Mouse (Mus musculus) Patski (cell line): ENCODE results near the gene Arid5b. TPM values are rescaled to one million over a fixed set of nuclear protein-coding genes. Genes with fewer than 3 reads are reported as not detected.

Source experiments
- ATAC-seq: fragments of 100-300 bp; one replicate; pipeline ENCODE4 v1.8.0; 2021
- CTCF ChIA-PET: fragments of 350-600 bp; sonication (Branson Sonifier 250); formaldehyde crosslinking; loops from one replicate; lab custom pipeline; 2022; ENCODE audit warnings: inconsistent platforms; lab: Charles Lee
- POLR2A ChIA-PET: fragments of 350-600 bp; sonication (Branson Sonifier 250); formaldehyde crosslinking; loops from one replicate; lab custom pipeline; 2022; ENCODE audit warnings: antibody characterized with exemption, inconsistent platforms; lab: Charles Lee
- DNase-seq: peaks from one replicate; pipeline ENCODE4 v3.0.0-alpha.2; 2011; ENCODE audit warnings: low read depth, low spot score
- H3K27me3 ChIP-seq: fragments of 371-371 bp; one replicate; pipeline ENCODE4 v1.5.1; 2021
- CTCF ChIP-seq: fragments of 100-300 bp; IDR thresholded peaks from one replicate; pipeline ENCODE4 v1.5.1; 2021
- in situ Hi-C: fragments of 300-500 bp; cut with MboI; formaldehyde crosslinking; loops from 3 replicates; pipeline ENCODE4 v1.11.1; 2018; ENCODE audit warnings: low pct_unique_long_range_greater_than_20kb, mixed read lengths
- polyA plus RNA-seq: library from polyadenylated mRNA; unstranded; gene quantifications from one replicate; pipeline ENCODE4 v1.2.3, GENCODE M21; 2021

Arid5b gene
- polyA plus RNA-seq, 1 experiment from 2014 or later, result 70.3 TPM

DNA sequence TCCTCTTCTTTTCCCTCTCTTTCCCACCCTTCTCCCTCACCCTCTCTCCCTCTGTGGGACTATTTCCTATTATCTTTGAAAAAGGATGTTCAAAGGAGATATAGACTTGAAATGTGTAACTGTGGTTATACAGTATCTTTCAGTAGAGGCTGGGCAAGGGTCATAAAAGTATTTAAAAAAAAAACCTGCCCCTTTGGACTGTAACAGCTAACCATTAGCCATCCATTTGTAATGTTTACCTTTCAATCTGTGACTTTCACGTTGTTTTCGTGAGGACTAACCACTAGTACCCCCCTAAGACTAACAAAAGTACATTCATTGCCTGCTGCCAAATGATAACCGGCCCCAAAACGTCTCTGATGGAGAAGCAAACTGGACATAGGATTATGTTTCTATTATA, 59.9 kb downstream of the Arid5b start:
- no peak for TF ChIP-seq CTCF
- no peaks in the 10 kb centered on the region for H3K27me3 ChIP-seq
- no peak for ATAC-seq
- POLR2A ChIA-PET, result no interaction called here
- DNase-seq, result no peak
- in situ Hi-C loops, result no loop called here
- CTCF ChIA-PET, result no interaction called here

DNA sequence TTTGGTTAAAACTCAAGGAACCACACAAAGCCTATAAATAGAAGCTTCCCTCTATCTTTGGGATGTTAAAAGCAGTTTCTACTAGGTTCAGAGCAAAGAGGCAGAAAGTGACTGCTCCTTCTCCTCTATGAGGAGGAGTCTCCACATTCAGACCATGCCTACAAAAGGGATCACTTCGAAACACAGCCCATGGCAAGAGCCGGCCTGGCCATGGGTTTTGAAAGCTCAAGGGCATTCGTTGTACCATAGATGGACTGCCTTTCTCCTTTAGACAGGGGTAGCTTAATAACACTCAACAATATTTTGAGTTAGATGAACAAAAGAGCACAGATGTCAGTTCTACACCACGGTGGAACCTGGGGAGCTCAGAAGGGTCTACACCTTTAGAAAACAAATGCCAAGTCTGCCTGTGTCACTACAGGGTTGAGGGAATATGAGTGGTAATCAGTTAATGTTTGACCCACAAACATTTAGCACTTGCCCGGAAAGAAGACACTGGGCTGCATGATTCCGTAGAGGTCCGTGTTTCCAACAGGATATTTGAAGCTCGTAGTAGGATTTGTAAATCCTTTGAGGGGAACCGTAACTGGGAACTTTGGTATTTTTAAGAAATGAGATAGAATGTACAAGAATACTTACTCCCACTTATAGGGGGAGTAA, 63.6 kb downstream of the Arid5b start:
- DNase-seq, result no peak
- no peaks in the 10 kb centered on the region for H3K27me3 ChIP-seq
- CTCF ChIA-PET, result no interaction called here
- in situ Hi-C loops, result no loop called here
- no peak for ATAC-seq
- no peak for TF ChIP-seq CTCF
- POLR2A ChIA-PET, result interaction anchor here (0.6 to 0.8 kb wide), 2 partner anchors 12 to 39 kb away, joined by 3 read pairs; no protein-coding TSS in a partner anchor

DNA sequence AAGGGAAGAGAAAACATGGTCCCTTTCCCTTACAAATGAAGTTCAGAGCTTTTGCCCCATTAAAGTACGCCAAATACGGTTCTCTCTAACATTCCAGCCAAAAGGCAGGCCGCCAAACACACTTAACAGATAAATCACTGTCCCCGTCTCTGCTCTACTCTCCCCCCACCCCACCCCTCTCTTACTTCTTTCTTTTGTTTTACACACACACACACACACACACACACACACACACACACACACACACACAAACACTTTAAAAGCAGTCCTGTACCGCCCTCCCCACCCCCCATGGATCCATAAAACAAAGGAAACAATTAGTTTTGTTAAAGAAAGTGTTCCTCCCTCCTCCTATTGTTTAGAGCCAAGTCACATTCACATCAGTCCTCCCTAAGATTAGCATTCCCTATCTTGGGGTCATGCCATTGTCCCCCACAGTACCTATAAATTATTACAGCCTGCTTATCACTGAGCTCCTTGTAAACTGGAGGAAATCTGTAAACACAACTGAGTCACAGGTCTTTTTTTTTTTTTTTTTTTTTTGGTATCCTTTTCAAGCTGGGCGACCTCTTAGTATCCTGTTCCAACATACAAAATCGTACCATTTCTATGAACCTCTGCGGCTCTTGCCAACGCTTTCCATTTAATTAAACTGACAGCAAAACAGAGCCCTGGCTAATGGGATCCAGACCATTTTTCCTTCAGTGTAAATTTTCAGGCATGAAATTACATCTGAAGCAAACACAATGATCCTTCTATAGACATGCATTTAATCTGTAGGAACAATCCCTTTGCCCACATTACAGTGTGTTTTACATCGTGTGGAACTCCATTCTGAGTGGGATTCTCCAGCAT, 66.3 kb downstream of the Arid5b start:
- ATAC-seq, result no peak
- no peak for TF ChIP-seq CTCF
- no peaks in the 10 kb centered on the region for H3K27me3 ChIP-seq
- ChIA-PET CTCF (interaction anchor here (1.5 to 1.9 kb wide), 2 partner anchors 9 to 25 kb away, joined by 3 to 5 read pairs; no protein-coding TSS in a partner anchor), POLR2A (interaction anchor here (0.7 kb wide), 1 partner anchor 37 kb away, joined by 4 read pairs; no protein-coding TSS in a partner anchor)
- in situ Hi-C loops, result no loop called here
- no peak for DNase-seq

GRCm38 (mm10) chr10:68211514-68211913, 67.0 kb downstream of the Arid5b start:
- in situ Hi-C loops, result no loop called here
- no peaks in the 10 kb centered on the region for H3K27me3 ChIP-seq
- ChIA-PET CTCF (interaction anchor here (1.1 to 1.9 kb wide), 3 partner anchors 8 to 65 kb away, joined by 3 to 5 read pairs (median 3); no protein-coding TSS in a partner anchor), POLR2A (interaction anchor here (0.6 to 0.7 kb wide), 2 partner anchors 37 to 71 kb away, joined by 3 to 4 read pairs; no protein-coding TSS in a partner anchor)
- ATAC-seq (no peak), DNase-seq (no peak)
- TF ChIP-seq CTCF, result no peak

- DNase-seq (no peak), ATAC-seq (no peak)
- ChIA-PET CTCF (no interaction called here), POLR2A (no interaction called here)
- in situ Hi-C loops, result no loop called here
- no peak for TF ChIP-seq CTCF
- H3K27me3 ChIP-seq, result no peaks in the 10 kb centered on the region
Measured at GRCm38 (mm10) chr10:68210025-68210642, 68.4 kb downstream of the Arid5b start.

GRCm38 (mm10) chr10:68208670-68209065, 69.9 kb downstream of the Arid5b start:
- no peak for DNase-seq
- CTCF ChIA-PET, result interaction anchor here (0.7 to 1.2 kb wide), 4 partner anchors 10 to 22 kb away, joined by 3 read pairs; no protein-coding TSS in a partner anchor

GRCm38 (mm10) chr10:68207803-68208669, 70.5 kb downstream of the Arid5b start:
- ATAC-seq (no peak), DNase-seq (no peak)
- in situ Hi-C loops, result no loop called here
- ChIA-PET CTCF (interaction anchor here (0.6 to 1.2 kb wide), 3 partner anchors 14 to 40 kb away, joined by 3 read pairs; no protein-coding TSS in a partner anchor), POLR2A (interaction anchor here (0.6 kb wide), 2 partner anchors 10 to 415 kb away, joined by 3 read pairs; no protein-coding TSS in a partner anchor)
- TF ChIP-seq CTCF, result no peak
- H3K27me3 ChIP-seq, result no peaks in the 10 kb centered on the region

More at GRCm38 (mm10) chr10:68208670-68209065, 69.9 kb downstream of the Arid5b start:
- POLR2A ChIA-PET, result interaction anchor here (0.6 to 0.7 kb wide), 3 partner anchors 10 to 415 kb away, joined by 3 read pairs; no protein-coding TSS in a partner anchor
- TF ChIP-seq CTCF, result no peak
- ATAC-seq, result no peak
- no peaks in the 10 kb centered on the region for H3K27me3 ChIP-seq
- in situ Hi-C loops, result no loop called here

- in situ Hi-C loops, result no loop called here
- ATAC-seq (no peak), DNase-seq (no peak)
- no peak for TF ChIP-seq CTCF
- H3K27me3 ChIP-seq, result no peaks in the 10 kb centered on the region
- CTCF ChIA-PET, result interaction anchor here (1.3 to 1.8 kb wide), 3 partner anchors 8 to 67 kb away, joined by 3 to 4 read pairs (median 3); no protein-coding TSS in a partner anchor
- POLR2A ChIA-PET, result interaction anchor here (0.6 kb wide), 1 partner anchor 35 kb away, joined by 11 read pairs; no protein-coding TSS in a partner anchor
Measured at GRCm38 (mm10) chr10:68204391-68204790, 74.1 kb downstream of the Arid5b start.

- ChIA-PET CTCF (interaction anchor here (1.3 to 1.8 kb wide), 3 partner anchors 9 to 67 kb away, joined by 3 to 4 read pairs (median 3); no protein-coding TSS in a partner anchor), POLR2A (interaction anchor here (0.6 to 0.9 kb wide), 3 partner anchors 16 to 52 kb away, joined by 3 read pairs; no protein-coding TSS in a partner anchor)
- ATAC-seq (no peak), DNase-seq (no peak)
- TF ChIP-seq CTCF, result no peak
- in situ Hi-C loops, result no loop called here
- no peaks in the 10 kb centered on the region for H3K27me3 ChIP-seq
Measured at GRCm38 (mm10) chr10:68203860-68204259, 74.7 kb downstream of the Arid5b start.
